Mouse (Mus musculus): ENCODE results near the gene Adam15.
A peak's percentile ranks its signal among the peaks of the same experiment; 100 is the strongest.

Adam15 gene

DNA sequence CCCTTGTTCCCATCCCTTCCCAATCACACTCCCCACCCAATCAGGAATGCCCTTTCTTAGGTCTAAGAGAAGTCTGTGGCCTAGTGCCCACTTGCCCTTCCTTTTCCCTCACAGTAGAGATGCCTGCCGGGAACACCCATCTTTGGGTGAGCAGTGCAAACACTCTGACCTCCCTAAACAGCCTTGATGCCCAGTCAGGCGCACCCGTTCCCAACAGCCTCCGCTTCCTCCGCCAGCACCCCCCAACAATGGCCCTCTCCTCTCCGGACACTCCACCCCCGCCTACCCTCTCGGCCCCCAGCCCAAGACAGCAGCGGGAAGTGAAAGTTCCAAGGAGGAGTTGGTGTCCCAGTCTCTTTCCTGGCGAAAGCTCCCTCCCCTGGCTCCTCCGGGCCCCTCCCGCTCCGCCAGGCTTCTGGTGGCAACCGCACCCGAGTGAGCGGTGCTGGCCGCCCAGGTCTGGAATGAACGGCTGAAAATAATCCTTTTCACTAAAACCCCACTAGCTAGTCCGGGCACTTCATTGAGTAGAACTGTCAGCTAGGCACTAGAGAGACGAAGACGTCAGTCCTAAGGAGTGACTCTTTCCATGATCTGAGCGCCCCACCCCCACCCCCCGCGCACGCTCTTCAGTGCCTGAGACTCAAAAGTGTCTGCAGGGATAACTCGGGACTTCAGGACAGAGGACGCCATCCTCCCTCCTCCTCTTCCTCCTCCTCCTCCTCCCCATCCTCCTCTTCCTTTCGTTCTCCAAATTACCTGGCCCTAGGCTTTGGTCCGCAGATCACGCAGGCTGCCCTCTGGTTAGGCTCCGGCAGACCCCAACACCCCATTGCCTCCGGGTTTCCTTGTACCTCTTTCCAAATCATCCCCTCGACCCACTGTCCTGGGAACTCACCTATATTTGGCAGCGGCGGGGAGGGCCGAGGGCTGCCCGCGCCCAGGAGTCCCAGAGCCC, 606 bp downstream of the Adam15 start:
- DNase-seq: peak; percentile 72

DNA sequence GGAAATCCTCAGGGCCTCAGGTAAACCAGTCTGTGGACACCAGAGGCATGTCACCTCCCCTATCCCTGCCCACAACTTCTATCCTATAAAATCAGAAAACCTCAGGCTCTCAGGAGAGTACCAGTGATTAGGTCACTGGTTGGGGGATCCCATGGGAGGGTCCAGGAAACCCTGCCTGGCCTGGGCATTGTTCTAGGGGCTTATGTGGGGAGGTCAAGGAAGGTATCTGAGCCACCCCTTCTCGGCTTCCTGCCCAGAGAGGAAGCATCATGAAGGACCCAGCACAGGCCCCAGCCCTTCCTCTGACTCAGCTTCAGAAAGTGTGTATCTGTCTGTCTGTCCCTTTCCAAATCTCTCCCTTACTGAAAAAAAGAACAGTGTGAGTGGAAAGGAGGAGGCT, 1.9 kb downstream of the Adam15 start:
- no peak for DNase-seq

DNA sequence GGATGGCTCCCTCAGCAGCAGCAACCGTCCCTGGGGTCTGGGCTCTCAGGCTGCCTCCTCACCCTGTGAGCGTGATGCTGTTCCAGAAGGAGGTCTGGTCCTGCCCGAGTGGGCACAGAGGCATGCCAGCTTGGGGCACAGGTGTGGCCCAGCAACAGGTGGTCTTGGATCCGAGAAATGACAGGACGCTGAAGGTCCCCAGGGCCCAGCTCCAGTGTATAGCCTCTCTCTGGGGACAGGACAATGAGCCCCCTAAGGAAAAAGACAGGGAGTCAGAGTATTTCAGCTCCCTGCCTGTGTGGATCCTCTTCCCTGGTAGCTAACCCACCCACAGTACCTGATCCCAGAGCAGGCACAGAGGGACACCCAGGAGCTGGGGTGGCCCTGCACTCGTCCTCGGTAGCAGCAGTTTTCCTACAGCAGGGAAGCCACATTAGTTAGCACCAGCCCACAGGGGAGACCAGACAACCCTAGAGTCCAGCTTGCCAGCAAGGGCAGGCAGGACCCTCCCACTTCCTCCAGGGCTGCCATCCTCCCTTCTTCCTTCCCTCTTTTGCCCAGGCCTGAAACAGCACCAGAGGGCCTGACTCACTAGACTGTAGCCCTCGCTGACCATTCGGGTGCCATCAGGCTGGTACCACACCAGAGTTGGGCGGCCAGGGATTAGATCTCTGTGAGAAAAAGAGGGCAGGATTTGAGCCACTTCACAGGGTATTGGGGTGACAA, 2.8 kb downstream of the Adam15 start:
- no peak for DNase-seq

DNA sequence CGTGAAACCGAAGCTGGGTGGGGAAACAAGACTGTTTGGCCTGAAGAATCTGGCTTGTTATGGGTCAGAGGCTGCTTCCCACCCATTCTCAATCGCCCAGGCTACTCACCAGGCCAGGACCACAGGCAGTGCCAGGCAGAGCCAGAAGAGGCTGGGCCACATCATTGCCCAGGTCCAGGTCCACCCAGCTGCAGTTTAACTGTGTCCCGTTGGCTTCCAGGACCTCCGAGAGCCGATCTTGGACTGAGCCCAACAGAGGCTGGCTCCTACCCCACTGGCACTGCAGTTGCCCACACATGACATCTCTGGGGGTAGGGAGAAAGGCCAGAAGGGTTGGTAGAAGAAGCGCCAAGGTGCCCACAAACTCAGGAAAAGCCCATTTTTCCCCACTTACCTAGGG, 6.5 kb downstream of the Adam15 start:
- DNase-seq: no peak

DNA sequence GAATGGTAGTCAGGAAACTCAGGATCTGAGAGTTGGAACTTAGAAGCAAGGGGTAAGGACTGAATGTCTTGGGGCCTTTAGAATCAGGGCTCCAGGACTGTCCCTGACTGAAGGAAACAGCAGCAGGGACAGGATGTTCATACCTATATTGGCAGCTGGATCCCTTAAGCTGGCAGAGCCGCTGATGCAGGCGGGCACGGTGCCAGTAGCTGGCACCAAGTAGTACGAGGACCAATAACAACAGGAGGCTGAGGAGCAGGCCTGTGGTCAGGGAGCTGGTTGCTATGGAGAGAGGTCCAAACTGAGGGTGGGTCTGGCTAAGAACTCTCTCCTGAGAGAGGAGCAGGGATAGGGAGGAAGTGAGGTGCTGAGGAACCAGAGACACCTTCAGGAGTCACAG, 8.0 kb downstream of the Adam15 start:
- no peak for DNase-seq

DNA sequence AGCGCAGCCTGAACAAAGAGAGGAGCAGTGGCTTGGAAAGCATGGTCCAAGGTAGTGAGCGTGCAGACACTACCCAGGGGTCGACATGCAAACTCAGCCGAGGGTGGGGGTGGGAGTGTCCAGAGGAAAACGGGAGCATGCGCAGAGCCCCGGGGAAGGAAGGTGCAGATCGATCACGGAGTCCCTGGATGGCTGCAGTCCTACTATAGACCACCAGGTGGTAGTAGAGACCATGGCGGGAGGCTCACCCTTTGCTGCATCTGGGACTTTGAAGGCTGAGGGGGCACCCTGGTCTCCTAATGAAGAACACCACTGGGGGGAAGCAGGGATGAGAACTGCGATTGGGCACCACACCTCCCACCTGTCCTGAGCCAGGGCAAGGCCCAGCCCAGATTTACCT, 9.3 kb downstream of the Adam15 start:
- DNase-seq: peak; percentile 84

DNA sequence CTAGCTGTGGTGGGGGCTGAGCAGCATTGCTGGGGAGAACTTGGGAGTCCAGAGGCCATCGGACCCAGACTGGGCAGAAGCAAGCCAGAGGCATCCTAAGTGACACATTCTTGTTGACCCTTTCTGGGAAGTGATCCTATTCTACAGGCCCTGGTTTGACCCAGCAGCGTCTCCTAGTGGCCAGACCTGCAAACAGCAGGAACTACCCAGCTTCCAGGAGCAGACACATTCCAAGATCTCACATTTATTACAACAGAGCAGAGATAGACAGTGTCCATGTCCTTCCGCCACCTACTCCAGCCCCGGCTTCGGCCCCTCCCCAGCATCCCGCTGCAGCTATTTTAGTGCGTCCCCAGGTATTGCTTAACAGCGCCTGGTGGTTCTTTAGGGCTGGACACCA, 10.4 kb downstream of the Adam15 start:
- peak; percentile 76 for DNase-seq

DNA sequence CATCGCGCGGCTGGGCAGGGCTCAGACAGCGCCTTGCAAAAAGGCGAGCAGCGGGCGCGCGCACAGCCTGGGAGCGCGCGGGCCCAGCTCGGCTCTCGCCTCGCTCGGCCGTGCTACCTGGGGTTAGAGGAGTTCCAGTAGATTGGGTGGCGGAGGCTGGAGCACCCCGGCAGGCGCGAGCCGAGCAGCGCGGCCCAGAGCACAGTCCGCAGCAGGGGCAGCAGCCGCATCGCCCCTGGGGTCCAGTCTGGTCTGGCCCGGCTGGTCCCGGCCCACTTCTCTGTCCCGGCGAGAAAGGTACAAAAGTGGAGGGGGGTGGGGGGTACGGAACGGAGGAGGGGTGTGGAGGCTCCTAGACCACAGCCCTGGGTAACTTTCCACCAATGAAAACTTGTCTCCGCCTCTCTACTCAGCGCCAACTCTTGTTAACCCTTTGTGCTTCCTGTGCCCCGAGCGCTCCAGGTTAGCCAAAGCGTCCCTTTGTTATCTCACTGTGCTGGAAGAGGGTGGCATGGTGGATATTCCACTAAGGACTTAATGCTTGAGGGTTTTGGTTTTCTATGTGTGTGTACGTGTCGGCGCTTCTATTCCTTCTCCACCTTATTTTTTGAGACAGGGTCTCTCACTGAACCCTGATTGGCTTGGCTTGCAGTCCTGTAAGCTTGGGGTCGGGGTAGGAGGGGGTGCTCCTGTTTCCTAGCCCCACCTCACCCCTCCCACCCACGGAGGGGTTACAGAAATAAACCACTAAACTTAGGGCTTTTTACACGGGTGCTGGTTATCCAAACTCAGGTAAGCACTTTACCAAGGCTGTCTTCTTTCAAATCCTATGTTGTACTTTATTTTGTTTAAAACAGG, 11.8 kb downstream of the Adam15 start, which contains the start of gene Efna4:
Efna4 (minus strand) TSS at position 308 of the 858 bp plus-strand sequence.
- peak; percentile 58 for DNase-seq

DNA sequence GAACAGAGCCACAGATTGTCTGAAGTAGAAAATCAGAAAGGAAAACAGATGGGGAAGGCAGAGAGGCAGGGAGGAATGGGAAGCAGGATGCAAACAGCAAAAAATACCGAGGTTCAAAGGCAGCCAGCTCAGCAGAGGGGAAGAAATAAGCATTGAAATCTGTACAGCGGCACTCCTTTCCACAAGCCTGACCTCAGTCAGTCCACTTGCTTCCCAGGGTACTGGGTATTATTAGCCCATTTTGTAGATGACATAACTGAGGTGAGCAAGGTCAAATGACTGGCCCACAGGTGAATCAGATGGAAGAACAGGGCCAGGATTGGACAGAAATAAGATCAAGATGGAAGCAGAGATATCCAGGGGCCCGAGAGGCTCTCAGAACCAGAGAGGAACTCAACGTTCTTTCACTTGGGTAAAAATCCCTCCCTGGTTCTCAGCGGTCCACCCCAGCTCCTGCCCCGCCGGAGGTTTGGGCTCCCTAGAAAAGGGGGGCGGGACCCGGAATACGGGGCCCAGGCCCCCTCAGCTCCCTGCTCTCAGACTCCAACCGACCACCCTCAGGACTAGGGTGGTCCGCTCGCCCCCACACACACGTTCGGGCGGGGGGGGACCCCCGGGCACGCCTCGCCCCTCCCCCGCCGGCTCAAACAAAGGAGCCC, 12.6 kb downstream of the Adam15 start:
- no peak for DNase-seq

DNA sequence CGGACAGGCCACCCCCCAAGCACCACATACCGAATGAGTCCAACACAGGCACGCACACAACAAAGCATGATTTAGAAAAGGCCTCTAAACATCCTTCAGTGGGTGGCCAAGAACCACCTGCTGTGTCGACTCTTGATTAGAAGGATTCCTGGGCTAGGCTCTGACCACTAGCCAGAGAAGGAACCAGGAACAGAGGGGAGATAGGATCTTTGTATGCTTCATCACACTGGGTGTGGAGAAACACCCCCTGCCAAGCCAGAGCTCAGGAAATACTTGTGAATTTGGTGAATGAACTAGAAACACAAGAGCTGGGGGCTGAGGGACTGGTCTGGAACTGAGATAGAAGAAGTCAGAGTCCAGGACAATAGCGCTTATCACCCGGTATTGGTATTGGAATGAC, 13.3 kb downstream of the Adam15 start:
- no peak for DNase-seq

DNA sequence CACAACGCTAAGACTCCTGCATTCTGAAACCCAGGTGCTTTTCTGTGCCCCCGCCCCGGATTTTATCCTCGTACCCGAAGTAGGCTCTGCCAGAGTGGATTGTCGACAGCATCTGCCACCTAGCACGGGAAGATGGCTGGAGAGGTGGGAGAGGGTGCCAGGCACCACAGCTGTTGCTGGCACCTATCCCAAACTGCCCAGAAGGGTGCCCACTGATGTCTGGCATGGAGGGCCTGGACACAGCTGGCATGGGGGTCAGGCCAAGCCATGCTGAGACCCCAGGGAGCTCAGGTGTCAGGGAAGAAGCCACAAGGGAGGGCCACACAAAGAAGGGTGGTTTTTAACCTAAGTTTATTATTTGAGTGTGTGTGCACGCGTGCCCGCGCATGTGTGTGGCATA, 16.7 kb downstream of the Adam15 start:
- DNase-seq: no peak

DNA sequence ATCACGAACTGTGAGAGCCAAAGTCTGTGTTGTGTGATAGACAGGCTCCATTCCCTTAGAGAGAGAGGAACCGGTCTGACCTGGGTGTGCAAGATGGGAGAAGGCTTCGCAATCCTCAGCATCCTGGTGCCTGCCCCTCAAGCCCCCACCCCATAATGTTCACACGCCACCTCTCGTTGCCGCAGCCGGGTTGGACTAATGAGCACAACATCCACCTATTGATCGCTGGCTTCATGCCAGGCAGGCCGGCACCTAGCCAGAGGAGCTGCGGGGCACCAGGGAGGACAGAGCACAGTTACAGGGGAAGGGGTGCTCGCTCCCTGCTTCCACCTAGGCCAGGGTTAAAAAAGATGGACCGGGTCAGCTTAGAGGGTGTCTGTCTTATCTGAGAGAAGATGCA, 17.3 kb downstream of the Adam15 start:
- no peak for DNase-seq

DNA sequence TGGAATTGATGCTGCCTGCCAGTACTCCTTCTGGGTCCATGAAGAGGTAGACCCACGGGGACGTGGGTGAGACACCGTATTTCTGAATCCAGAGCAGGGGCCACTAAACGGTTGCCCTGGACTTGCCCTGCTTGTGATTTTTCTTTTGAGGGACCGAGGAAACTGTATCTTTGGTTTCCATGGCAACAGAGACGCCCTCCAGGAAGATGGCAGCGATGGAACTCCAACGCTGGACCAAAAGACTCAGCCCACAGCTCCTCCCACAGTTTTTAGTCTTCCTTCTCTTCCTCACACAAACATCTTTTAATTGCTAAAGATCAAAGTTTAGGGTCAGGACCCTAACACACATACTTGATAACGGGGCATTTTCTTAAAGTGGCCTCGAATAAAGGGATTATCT, 17.8 kb downstream of the Adam15 start:
- no peak for DNase-seq

DNA sequence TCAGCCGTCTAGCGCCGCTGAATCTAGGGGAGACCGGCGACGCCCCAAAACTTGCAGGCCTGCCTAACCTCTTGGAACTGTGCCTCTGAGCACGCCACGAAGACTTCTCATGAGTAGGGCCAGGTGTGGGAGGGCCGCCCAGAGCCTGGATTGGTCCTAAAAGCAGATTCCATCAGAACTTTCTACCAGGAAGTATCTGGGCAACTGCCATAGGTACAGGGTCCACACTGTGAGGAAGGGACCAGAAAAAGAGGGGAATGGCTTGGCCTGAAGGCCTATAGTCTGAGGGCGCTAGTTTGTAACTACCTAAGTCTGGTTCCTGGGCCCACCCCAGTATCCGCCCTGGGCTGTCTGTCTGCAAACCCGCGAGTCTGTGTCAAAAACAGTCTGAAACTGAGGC, 18.2 kb downstream of the Adam15 start:
- no peak for DNase-seq

DNA sequence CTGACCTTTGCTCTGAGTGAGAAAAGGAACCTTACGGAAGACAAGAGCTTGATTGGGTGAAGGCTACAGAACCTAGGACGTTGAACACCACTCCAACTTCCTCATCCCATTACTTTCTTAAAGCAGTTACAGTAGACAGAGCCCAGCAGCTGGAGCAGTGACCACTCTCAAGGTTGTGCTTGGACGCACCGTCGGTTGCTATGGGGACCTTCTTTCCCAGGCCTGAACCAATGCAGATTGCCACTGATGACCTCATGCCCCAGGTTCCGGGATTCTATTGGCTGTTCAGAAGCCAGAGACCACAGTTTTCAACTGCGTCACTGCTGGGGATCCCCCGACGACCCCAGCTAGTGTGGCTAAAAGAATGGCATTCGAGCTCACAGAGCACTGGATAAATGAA, 18.8 kb downstream of the Adam15 start:
- no peak for DNase-seq

DNA sequence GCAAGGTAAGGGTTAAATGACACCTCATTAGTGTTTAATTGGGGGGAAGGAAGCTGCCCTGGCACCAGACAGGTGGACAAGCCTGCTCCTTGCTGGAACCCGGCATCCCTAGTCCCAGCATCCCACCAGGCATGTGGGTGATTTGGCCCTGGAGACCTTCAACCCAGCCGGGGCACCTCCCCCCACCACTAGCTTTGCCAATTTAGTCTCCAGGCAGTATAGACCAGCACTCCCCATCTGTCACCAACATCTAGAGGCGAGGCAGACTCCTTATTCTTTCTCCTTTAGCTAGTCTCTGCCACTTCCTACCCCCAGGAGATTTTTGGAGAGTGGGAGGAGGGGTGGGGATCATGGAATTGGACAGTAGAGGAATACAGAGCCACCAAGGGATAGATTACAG, 19.4 kb downstream of the Adam15 start:
- no peak for DNase-seq

DNA sequence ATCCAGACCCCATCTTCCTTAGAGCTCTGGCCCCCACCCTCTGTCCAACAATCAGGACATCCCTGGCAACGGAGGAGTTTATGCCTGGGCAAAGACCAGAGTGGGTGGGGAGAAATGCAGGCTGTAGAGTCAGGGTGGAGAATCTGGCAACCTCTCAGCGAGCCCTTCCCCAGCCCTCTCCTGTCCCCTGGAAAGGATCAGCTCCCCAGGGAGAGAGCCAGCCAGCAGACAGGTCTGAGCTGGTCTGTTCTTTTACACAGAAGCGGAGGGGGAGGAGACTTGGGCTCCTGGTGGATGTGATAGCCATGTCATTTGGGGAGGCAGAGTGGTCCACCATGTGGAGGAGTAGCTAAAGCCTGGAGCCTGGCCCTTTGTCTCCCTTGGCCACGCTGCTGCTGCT, 21.2 kb downstream of the Adam15 start:
- no peak for DNase-seq

DNA sequence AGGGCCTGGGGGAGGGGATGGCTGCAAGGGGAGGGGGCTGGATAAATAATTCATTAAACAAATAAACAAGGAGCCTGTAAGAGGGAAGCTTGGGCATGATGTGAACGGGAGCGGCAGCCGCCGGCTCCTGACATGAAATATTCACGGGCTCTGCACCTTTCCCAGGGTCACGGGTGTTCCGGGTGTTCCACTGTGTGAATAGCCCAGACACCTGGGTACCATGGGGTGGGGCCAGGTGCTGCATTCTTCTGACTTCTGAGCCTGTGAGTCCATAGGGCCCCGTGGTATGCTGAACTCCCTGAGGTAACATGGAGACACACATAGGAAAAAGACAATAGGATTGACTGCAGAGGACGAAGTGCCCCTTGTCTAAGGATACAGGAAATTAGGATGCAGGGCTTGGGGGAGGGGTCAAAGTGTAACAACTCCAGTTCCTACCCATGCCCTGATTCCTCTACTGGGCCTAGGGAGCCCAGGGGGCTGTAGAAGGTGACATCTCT, 22.4 kb downstream of the Adam15 start:
- no peak for DNase-seq

DNA sequence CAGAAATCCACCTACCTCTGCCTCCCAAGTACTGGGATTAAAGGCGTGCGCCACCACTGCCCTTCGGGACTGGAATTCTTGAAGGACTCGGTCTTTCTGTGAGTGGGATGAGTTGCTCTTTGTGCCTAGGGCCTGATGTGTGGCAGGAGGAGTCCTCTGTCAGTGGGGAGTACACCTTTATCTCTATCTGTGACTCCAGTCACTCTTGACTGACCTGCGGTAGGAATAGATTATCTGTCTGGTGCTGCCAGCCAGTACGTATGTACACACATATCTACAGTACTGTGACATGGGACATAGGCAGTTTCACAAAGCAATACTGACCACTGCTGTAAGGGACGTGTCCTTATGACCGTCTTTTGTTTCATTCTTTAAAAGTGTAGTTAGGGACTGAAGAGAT, 23.9 kb downstream of the Adam15 start:
- no peak for DNase-seq

DNA sequence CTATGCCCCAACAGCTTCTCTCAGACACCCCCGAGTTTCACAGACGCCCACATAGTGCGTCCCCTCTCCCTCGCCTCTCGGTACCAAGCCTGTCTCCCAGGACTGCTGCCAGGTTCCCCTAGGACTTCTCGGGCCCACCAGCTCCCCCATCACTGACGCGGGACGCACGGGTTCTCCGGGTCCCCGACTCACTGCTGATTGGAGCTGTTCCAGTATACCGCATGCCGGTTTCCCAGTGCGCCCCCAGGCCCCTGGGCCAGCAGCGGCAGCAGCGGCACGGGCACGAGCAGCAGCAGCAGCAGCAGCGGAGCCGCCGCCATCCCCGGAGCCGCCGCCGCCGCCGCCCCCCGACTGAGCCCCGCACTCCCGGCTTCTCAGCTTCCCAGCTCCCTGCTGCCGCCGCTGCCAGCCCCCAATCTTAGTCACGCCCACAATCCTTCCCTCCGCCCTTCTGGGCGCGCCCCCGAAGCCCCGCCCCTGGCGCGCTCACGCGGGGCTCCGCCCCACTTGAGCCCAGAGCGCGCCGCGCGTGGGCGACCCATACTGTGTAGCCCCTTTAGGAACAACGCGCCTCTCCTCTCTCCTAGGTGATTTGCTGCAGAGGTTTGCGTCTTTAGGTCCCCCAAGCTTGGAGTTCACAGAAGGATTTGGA, 27.2 kb downstream of the Adam15 start, which contains the start of gene Efna3:
Efna3 (minus strand) TSS at position 452 of the 652 bp plus-strand sequence.
- DNase-seq: peak; percentile 70

DNA sequence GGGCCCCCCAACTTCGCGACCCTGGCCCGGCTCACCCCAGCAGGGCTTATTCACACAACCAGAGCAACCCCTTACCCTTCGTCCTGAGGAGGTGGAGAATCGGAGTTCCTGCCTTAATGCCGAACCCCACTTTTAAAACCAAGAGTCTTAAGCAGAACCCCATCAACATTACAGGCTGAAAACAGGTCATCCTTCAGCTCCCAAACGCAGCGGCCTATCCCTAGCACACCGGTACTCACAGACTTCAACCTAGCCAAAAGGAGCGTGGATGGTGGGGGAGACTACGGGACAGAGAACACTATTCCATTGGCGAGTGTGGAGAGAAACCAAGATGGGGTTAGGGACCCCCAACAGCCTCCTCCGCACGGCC, 27.7 kb downstream of the Adam15 start:
- no peak for DNase-seq

Data from lung, postnatal 14 days (tissue).